Mouse (Mus musculus) ES-E14 (cell line): Measurements from ENCODE around the gene Ankrd42.

Experiments used
- CHD2 ChIP-seq: IDR thresholded peaks from 2 replicates; pipeline ENCODE4 v1.6.1; 2014; ENCODE audit warnings: mild to moderate bottlenecking, low read depth, low read length, inconsistent platforms
- HCFC1 ChIP-seq: IDR thresholded peaks from 2 replicates; pipeline ENCODE4 v1.6.1; 2012; ENCODE audit warnings: low read length, inconsistent platforms, borderline replicate concordance; ENCODE audit not compliant: insufficient read depth
- MAFK ChIP-seq: IDR thresholded peaks from 2 replicates; pipeline ENCODE4 v1.6.1; 2014; ENCODE audit warnings: mild to moderate bottlenecking, low read depth, low read length, inconsistent platforms; ENCODE audit not compliant: insufficient read depth
- ZC3H11A ChIP-seq: IDR thresholded peaks from 2 replicates; pipeline ENCODE4 v1.6.1; 2012; ENCODE audit warnings: low read depth, mild to moderate bottlenecking, inconsistent platforms, low read length, borderline replicate concordance
- ZNF384 ChIP-seq: IDR thresholded peaks from 2 replicates; pipeline ENCODE4 v1.6.1; 2012; ENCODE audit warnings: low read depth, low read length, inconsistent platforms

GRCm38 (mm10) chr7:92666274-92666820 is 29.4 kb upstream of the Ankrd42 start:
- no peak for TF ChIP-seq ZC3H11A
- no peak for TF ChIP-seq MAFK
- no peak for TF ChIP-seq CHD2
- no peak for TF ChIP-seq ZNF384
- TF ChIP-seq HCFC1: no peak
